Mouse (Mus musculus): ENCODE results near the gene Susd1.

Susd1 gene

DNA sequence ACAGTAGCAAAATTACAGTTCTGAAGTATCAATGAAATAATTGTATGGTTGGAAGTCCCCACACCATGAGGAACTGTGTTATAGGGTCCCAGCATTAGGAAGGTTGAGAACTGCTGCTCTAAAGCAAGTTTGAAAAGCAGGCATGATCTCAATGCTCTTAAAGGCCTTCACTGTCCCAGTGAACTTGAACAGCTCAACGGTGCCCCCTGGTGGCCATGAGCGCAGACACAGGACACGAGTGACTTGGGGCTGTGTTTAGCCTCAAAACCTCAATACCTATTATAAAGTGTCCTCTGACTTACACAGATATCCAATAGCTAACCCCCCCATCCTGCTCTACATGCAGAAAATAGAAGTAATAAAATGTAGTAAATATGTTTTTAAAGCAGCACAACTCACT is 97.7 kb downstream of the Susd1 start:
- DNase-seq (ENCODE audit: low spot score): peak; percentile 60

- no peak for DNase-seq (ENCODE audit: low spot score)
These were observed 98.4 kb downstream of the Susd1 start for GRCm38 (mm10) chr4:59340046-59340445.

GRCm38 (mm10) chr4:59338896-59339535 is 99.4 kb downstream of the Susd1 start:
- no peak for DNase-seq (ENCODE audit: low spot score)

DNA sequence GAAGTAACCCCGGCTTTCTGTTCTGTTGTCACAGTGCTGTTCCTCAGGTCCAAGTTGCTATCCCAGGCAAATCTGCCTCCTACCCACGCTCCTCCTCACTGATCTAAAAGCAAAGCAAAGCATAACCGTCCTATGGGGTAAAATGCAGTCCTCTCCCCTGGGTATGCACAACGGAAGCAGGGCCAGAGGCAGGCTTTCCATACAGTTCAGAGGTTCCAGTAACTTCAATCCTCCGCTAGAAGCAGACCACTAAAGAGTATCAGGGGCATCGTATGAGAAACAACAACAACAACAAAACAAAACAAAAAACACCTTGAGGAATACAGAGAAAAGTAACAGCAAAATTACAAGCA is 100.9 kb downstream of the Susd1 start:
- no peak for DNase-seq (ENCODE audit: low spot score)

- no peak for DNase-seq (ENCODE audit: low spot score)
These were observed 101.4 kb downstream of the Susd1 start for GRCm38 (mm10) chr4:59336846-59337532.

DNA sequence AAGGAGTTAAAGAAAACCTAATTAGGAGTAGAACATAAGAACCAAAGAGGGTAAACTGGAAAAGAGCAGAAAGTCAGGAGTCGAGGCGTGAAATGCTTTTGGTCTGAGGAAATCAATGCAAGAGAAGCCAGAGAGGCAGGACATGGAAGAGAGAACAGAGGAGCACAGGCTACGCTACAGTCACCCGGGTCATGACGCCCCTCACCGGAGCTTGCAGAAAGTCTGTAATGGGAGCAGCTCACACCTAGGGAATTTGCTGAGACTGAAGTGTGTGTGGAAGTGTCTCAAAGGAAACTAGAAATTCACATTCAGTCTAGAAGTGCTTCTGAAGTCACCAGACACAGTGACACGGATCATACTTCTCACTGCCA is 102.0 kb downstream of the Susd1 start:
- no peak for DNase-seq (ENCODE audit: low spot score)

- DNase-seq (ENCODE audit: low spot score): no peak
These were observed 102.6 kb downstream of the Susd1 start for GRCm38 (mm10) chr4:59335616-59336438.

- DNase-seq (ENCODE audit: low spot score): no peak
These were observed 103.3 kb downstream of the Susd1 start for GRCm38 (mm10) chr4:59335101-59335500.

- DNase-seq (ENCODE audit: low spot score): no peak
These were observed 104.2 kb downstream of the Susd1 start for GRCm38 (mm10) chr4:59334236-59334635.

GRCm38 (mm10) chr4:59333424-59333895 is 105.0 kb downstream of the Susd1 start:
- no peak for DNase-seq (ENCODE audit: low spot score)

DNA sequence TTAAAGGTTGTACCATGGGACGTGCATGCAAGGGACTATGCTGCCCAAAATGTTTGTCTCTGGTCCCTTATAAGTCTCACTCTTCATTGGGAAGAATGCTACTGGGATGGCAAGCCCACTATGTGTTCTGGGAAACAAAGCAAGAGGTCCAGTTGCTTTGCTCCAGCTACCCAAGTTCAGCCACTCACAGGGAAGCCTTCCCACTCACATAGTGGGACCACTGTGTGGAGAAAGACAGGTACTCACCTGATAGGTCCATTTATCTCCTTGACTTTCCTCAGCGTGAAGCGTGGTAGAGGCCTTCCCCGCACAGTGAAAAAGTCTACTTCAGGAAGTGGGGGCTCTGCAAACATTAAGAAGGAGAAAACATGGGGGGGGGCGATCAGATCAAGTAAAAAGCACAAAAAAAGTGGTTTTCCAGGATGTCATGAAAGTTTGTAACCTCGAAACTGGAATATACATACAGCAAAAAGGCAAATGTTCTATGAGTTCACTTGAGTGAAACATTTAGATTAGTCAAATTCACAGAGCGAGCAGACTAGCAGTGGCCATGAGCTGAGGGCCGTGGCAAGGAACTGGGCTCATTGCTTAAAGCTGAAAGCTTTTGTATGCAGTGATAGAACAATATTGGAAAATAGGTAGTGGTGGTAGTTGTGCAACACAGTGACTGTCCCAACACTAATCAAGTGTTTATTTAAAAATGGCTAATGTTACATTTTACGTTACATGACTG is 105.6 kb downstream of the Susd1 start:
- DNase-seq (ENCODE audit: low spot score): no peak

DNA sequence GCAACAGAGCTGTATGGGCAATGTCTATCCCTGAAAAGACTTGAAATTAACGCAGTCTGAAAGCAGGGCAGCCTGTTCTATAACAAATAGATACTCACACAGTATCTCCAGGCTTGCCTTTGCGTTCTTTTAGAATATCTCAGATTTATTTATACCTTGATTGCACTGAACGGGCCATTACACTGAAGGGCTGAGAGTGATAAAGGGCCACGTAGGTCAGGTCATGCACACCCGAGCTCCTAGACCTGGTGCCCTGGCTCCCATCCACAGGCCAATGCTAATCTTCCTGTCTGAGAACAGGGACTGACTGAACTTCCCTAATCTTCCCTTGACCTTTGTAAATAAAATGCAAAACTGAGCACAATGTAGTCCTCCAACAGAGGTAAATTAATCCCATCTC is 106.3 kb downstream of the Susd1 start:
- DNase-seq (ENCODE audit: low spot score): no peak

DNA sequence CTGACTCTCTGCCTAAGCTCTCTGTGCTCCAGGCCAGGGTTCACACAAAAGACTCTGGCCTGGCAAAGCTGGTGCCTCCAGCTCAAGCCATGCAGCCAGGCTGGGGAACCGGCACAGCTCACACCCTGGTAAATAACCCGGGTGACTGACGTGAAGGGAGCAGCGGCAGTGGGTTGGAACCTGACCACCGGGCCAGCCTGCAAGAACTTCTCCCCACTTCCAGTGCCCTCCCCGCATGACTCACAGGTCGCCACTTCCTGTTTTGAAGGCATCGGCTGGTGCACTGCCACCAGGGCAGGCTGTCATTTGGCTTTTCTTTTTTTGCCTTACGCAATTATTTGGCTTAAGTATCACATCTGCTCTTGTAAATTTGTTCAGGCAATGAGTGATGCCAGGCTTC is 106.8 kb downstream of the Susd1 start:
- DNase-seq (ENCODE audit: low spot score): peak; percentile 76

DNA sequence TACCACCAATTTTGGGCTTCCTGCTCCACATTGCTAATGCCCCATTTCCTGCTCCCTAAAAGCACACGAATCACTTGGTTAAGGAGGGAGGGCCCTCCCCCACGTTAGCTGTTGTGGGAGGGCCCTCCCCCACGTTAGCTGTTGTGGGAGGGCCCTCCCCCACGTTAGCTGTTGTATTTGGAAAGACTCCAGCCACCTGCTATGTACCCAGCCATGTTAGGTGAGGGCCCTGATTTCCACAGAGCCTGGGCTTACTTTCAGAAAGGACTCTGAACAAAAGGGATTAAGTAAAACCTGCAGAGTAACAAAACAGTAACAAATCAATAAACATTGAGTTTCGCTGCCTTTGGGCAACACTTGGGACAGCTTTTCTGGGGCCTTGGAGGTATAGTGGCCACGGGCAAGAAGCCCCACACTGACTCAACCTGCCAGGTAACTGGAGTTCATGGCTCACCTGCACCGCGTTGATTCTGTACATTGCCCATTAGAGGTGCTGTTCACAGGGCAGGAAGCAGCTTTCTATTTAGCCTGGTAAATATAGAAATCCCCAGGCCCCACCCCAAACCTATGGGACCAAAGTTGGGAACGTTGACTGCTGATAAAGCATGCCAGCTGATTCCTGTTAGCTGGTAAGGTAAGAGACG is 107.3 kb downstream of the Susd1 start:
- DNase-seq (ENCODE audit: low spot score): no peak

GRCm38 (mm10) chr4:59329461-59330304 is 108.8 kb downstream of the Susd1 start:
- DNase-seq (ENCODE audit: low spot score): no peak

GRCm38 (mm10) chr4:59328821-59329220 is 109.6 kb downstream of the Susd1 start:
- no peak for DNase-seq (ENCODE audit: low spot score)

GRCm38 (mm10) chr4:59327986-59328385 is 110.4 kb downstream of the Susd1 start:
- DNase-seq (ENCODE audit: low spot score): no peak

- no peak for DNase-seq (ENCODE audit: low spot score)
These were observed 112.2 kb downstream of the Susd1 start for GRCm38 (mm10) chr4:59326031-59326760.

DNA sequence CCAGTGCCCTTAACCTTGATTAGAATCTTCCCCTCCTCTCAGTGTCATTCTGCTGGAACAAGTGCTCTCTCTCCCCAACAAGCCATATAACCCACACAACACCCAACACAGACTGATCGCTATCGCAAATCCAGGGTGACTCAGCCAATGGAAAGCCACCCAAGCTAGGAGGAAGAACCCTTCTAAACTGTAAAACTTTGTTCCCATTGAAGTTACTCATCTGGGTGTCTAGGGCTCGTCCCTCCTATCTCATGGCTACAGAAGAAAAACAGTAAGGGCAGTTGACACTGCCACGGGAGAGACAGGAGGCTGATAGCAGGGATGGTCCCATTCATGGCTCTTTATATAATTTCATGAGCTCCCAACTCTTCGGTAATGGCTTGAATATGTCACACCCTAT is 114.1 kb downstream of the Susd1 start:
- no peak for DNase-seq (ENCODE audit: low spot score)

- peak; percentile 15 for DNase-seq (ENCODE audit: low spot score)
These were observed 115.2 kb downstream of the Susd1 start for GRCm38 (mm10) chr4:59323231-59323651.
